Mouse (Mus musculus) lung, embryonic 16.5 days (tissue): ENCODE measurements at regions not wholly inside any gene's neighbourhood (a gene's known extent, or its start where the extent isn't known, plus 50 kb on each side); places are given as distances from the start of the nearest gene placed in this dataset.
"Not testable (repeated sequence)": the region's sequence is repeated elsewhere in the genome, so short reads cannot be mapped to it uniquely, and the experiment has no call there.

Experiments
- ATAC-seq: fragments of 200-750 bp; cut with Nextera tagmentation; 2 replicates; pipeline ENCODE4 v1.8.0; 2017; ENCODE audit warnings: low read depth, mild to moderate bottlenecking, moderate library complexity
- H3K27ac ChIP-seq: fragments of 300-500 bp; sonication (generic); 2 replicates; pipeline ENCODE4 v1.5.1; 2014; ENCODE audit warnings: mild to moderate bottlenecking, control low read depth, low read length
- H3K27me3 ChIP-seq: fragments of 300-500 bp; sonication (generic); 2 replicates; pipeline ENCODE4 v1.6.1; 2014; ENCODE audit warnings: low read depth, low read length, mixed read lengths; ENCODE audit not compliant: control insufficient read depth, insufficient read depth
- H3K36me3 ChIP-seq: fragments of 300-500 bp; sonication (generic); 2 replicates; pipeline ENCODE4 v1.6.1; 2014; ENCODE audit warnings: low read length; ENCODE audit not compliant: control insufficient read depth, insufficient read depth
- H3K4me1 ChIP-seq: fragments of 300-500 bp; sonication (generic); replicated peaks from 2 replicates; pipeline ENCODE4 v1.6.1; 2014; ENCODE audit warnings: low read length, mixed read lengths; ENCODE audit not compliant: control insufficient read depth, insufficient read depth
- H3K4me2 ChIP-seq: fragments of 300-500 bp; sonication (generic); 2 replicates; pipeline ENCODE4 v1.6.1; 2014; ENCODE audit warnings: low read depth, low read length, control low read depth
- H3K4me3 ChIP-seq: fragments of 300-500 bp; sonication (generic); 2 replicates; pipeline ENCODE4 v1.5.1; 2014; ENCODE audit warnings: mild to moderate bottlenecking, low read length, control low read depth
- H3K9ac ChIP-seq: fragments of 300-500 bp; sonication (generic); 2 replicates; pipeline ENCODE4 v1.6.1; 2014; ENCODE audit warnings: low read length, control low read depth
- H3K9me3 ChIP-seq: fragments of 300-500 bp; sonication (generic); 2 replicates; pipeline ENCODE4 v1.6.1; 2016; ENCODE audit warnings: low read length; ENCODE audit not compliant: control insufficient read depth
- WGBS: fragments of 180-500 bp; shearing (Covaris S2); extraction: QIAGEN DNeasy Blood & Tissue Kit; methylation state at CpG from one replicate; pipeline ENCODE4 v1.1.7; 2014; 5-methylcytosine and 5-hydroxymethylcytosine counted together

GRCm38 (mm10) chr16:77717766-77718165 lies 115.9 kb upstream of the Gm11146 start:
- not testable (repeated sequence) for H3K4me2 ChIP-seq, H3K9me3 ChIP-seq, H3K4me3 ChIP-seq, H3K4me1 ChIP-seq, H3K9ac ChIP-seq, ATAC-seq, H3K27me3 ChIP-seq, H3K27ac ChIP-seq, H3K36me3 ChIP-seq
- WGBS: 79% methylated on average over 3 of the region's 3 CpGs

- H3K9ac ChIP-seq: no peak overlapping the region
- no peaks in the 10 kb centered on the region for H3K4me1 ChIP-seq
Observed at GRCm38 (mm10) chr16:77704726-77705125, 102.8 kb upstream of the Gm11146 start.

DNA sequence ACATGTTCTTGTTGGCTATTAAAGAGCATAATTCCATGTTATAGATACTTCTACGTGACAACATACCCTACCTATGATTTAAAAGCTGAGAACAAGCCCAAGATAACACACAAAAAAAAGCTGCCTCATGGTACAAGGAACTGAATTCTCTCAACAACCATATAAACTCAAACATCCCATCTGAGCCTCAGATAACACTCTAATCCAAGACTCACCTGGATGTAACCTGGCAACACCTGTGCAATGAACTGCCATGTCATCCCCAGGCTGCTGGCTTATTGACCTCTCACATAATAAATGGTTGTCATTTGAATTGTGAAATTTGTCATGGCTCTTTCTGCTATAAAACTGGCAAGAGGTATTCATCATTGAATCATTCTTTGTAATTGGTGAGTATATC lies 93.5 kb upstream of the Gm11146 start:
- Histone ChIP-seq H3K4me3 (no peak overlapping the region), H3K27me3 (no peaks in the 10 kb centered on the region), H3K36me3 (no peaks in the 10 kb centered on the region), H3K4me2 (no peak overlapping the region), H3K4me1 (no peaks in the 10 kb centered on the region), H3K27ac (no peak overlapping the region), H3K9me3 (no peaks in the 10 kb centered on the region), H3K9ac (no peak overlapping the region)
- 71% methylated on average over 1 of the region's 1 CpGs for WGBS
- no peak for ATAC-seq

More at GRCm38 (mm10) chr16:77704726-77705125, 102.8 kb upstream of the Gm11146 start:
- Histone ChIP-seq H3K27me3 (no peaks in the 10 kb centered on the region), H3K36me3 (no peaks in the 10 kb centered on the region), H3K4me2 (no peak overlapping the region), H3K4me3 (no peak overlapping the region), H3K27ac (no peak overlapping the region), H3K9me3 (no peaks in the 10 kb centered on the region)
- no peak for ATAC-seq
- 69% methylated on average over 6 of the region's 6 CpGs for WGBS

DNA sequence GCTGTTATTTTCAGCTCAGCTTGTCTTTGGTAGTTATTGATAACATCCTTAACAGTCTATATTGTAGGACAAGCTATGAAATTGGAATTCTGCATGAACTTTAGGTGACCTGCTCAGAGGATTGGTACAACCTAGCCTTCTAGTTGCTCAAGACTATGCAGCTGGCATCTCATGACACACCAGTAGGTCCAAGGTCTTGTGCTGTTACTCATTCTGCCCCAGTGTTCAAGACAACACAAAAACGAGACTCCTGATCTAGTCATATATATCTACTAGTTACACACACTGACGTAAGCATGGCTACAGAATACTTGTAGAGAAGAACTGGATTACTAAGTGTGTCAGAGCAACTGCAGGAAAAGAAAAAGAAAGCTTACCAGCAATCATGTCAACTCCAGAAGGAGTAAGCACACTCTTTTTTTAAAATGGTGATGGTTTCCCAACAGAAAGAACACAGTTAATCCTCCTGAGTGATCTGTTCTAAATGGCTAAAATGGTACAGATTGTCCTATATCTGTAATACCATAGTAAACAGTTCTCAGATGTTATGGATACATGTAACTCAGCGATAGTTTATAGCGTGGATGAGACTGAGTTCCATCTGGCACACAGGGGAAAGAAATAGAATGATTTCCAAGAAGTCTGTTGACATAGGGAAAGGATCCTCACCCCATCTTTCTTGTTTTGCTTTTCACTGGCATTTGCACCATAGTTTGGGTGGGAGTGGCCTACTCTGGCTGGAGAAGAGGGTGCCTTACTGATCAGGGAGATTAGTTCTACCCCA lies 85.4 kb upstream of the Gm11146 start:
- ATAC-seq: no peak
- WGBS: 77% methylated on average over 4 of the region's 4 CpGs
- Histone ChIP-seq H3K4me3 (no peak overlapping the region), H3K27ac (no peak overlapping the region), H3K4me2 (no peak overlapping the region), H3K36me3 (no peaks in the 10 kb centered on the region), H3K4me1 (no peaks in the 10 kb centered on the region), H3K27me3 (no peaks in the 10 kb centered on the region), H3K9ac (no peak overlapping the region), H3K9me3 (no peaks in the 10 kb centered on the region)

GRCm38 (mm10) chr16:77685651-77686190 lies 83.8 kb upstream of the Gm11146 start:
- H3K4me1 ChIP-seq: no peaks in the 10 kb centered on the region
- H3K36me3 ChIP-seq: no peaks in the 10 kb centered on the region
- H3K27ac ChIP-seq: no peak overlapping the region
- H3K9me3 ChIP-seq: no peaks in the 10 kb centered on the region
- WGBS: 89% methylated on average over 5 of the region's 5 CpGs
- ATAC-seq: no peak
- no peak overlapping the region for H3K9ac ChIP-seq
- no peaks in the 10 kb centered on the region for H3K27me3 ChIP-seq
- H3K4me3 ChIP-seq: no peak overlapping the region
- no peak overlapping the region for H3K4me2 ChIP-seq

DNA sequence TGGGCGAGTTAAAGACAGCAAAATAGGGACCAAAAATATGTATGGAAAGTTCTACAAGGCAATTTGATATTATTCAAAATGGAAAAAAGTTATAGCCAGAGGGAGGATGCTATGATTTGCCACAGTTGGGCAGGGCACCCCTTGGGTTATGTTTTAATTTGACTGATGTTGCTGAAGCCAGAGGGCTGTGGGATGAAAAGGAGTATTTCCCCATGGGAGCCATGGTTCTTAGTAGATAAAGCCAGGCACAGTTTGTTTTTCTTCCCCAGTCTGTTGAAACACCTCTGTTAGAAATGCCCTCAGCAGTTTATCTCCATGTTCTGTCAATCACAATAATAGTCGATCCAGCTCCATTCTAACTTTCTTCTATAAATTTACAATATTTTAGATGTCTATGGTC lies 82.6 kb upstream of the Gm11146 start:
- no peaks in the 10 kb centered on the region for H3K4me1 ChIP-seq
- ATAC-seq: no peak
- WGBS: 55% methylated on average over 2 of the region's 2 CpGs

DNA sequence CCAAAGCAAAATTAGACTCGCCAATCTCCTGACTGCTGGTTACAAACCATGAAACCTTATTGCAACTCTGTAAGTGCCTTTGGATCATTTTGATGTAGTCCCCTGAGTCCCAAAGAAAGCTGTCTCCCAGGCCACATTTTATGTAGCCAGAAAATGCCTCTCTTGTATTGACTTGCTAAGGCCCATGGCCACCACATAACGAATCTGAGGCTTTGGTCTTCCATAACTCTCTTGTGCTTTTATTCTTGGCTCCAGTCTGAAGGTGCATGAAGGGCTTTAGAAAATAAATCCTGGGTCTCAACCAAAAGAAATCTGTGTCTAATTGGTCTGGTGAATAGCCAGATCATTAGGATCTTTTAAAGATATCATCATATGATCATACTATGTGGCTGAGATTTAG lies 77.3 kb upstream of the Gm11146 start:
- Histone ChIP-seq H3K9me3 (no peaks in the 10 kb centered on the region), H3K27me3 (no peaks in the 10 kb centered on the region), H3K4me3 (no peak overlapping the region), H3K36me3 (no peaks in the 10 kb centered on the region), H3K4me2 (no peak overlapping the region), H3K4me1 (no peaks in the 10 kb centered on the region), H3K9ac (no peak overlapping the region), H3K27ac (no peak overlapping the region)
- 89% methylated on average over 2 of the region's 2 CpGs for WGBS
- no peak for ATAC-seq

More for the DNA sequence above, 82.6 kb upstream of the Gm11146 start:
- Histone ChIP-seq H3K4me2 (no peak overlapping the region), H3K27me3 (no peaks in the 10 kb centered on the region), H3K4me3 (no peak overlapping the region), H3K27ac (no peak overlapping the region), H3K9me3 (no peaks in the 10 kb centered on the region), H3K36me3 (no peaks in the 10 kb centered on the region), H3K9ac (no peak overlapping the region)

- Histone ChIP-seq H3K4me2 (no peak overlapping the region), H3K27me3 (no peaks in the 10 kb centered on the region), H3K36me3 (no peaks in the 10 kb centered on the region), H3K9me3 (no peaks in the 10 kb centered on the region), H3K4me1 (no peaks in the 10 kb centered on the region), H3K27ac (no peak overlapping the region), H3K4me3 (no peak overlapping the region), H3K9ac (no peak overlapping the region)
- 72% methylated on average over 2 of the region's 2 CpGs for WGBS
- ATAC-seq: no peak
Observed at GRCm38 (mm10) chr16:77676805-77677204, 74.9 kb upstream of the Gm11146 start.

DNA sequence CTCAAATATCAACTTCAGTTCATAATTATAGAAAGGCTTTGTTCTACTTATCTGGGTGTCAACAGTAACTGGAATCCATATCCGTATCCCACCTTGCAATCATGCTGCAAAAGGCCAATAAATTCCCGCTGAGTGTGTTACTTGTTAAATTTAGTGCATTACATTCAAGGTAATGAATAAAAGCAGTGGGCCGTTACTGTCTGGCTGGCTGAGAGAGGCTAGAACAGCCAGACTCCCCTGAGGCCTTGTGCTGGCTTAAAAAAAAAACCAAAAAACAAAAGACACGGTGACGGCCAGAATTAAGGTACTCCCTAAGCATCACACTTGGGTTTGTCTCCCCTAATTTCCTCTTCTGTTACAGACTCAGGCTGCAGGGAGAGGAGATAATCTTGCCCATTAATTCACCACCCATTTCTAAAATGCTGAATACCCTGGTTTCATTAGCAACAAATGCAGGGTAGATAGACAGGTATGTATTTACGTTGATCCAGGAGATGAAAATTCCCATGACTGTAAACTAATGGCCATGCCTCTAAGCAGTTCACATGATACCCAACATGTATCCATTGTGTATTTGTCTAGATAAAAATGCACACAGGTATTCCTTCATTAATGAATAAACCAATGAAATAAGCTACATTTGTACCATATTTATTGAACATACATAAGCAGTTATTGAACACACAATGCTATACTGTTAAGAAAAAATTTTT lies 74.1 kb upstream of the Gm11146 start:
- H3K4me3 ChIP-seq: no peak overlapping the region
- H3K4me2 ChIP-seq: no peak overlapping the region
- H3K9ac ChIP-seq: no peak overlapping the region
- no peaks in the 10 kb centered on the region for H3K27me3 ChIP-seq
- 89% methylated on average over 6 of the region's 6 CpGs for WGBS
- no peaks in the 10 kb centered on the region for H3K4me1 ChIP-seq
- no peaks in the 10 kb centered on the region for H3K36me3 ChIP-seq
- no peaks in the 10 kb centered on the region for H3K9me3 ChIP-seq
- H3K27ac ChIP-seq: no peak overlapping the region
- no peak for ATAC-seq
